Mouse (Mus musculus) heart, embryonic 16.5 days (tissue): ENCODE data around the gene Cdh18. TPM values are rescaled to one million over a fixed set of nuclear protein-coding genes. Genes with fewer than 3 reads are reported as not detected.
"Not testable (repeated sequence)": the region's sequence is repeated elsewhere in the genome, so short reads cannot be mapped to it uniquely, and the experiment has no call there.

Experiments
- ATAC-seq: fragments of 200-750 bp; cut with Nextera tagmentation; replicated peaks from 2 replicates; pipeline ENCODE4 v1.8.0; 2017; ENCODE audit warnings: moderate number of reproducible peaks; ENCODE audit not compliant: insufficient read depth, low FRiP score; ENCODE audit errors: extremely low read depth
- H3K27ac ChIP-seq: fragments of 300-500 bp; sonication (generic); 2 replicates; pipeline ENCODE4 v1.5.1; 2014; ENCODE audit warnings: mild to moderate bottlenecking, low read length, control low read depth, moderate library complexity
- H3K27me3 ChIP-seq: fragments of 300-500 bp; sonication (generic); 2 replicates; pipeline ENCODE4 v1.6.1; 2014; ENCODE audit warnings: low read length, mixed read lengths; ENCODE audit not compliant: control insufficient read depth, insufficient read depth
- H3K36me3 ChIP-seq: fragments of 300-500 bp; sonication (generic); 2 replicates; pipeline ENCODE4 v1.6.1; 2014; ENCODE audit not compliant: control insufficient read depth, insufficient read depth
- H3K4me1 ChIP-seq: fragments of 300-500 bp; sonication (generic); 2 replicates; pipeline ENCODE4 v1.6.1; 2014; ENCODE audit warnings: low read length, mixed read lengths; ENCODE audit not compliant: control insufficient read depth, insufficient read depth
- H3K4me2 ChIP-seq: fragments of 300-500 bp; sonication (generic); 2 replicates; pipeline ENCODE4 v1.6.1; 2014; ENCODE audit warnings: low read depth, mild to moderate bottlenecking, control low read depth, low read length
- H3K4me3 ChIP-seq: fragments of 300-500 bp; sonication (generic); 2 replicates; pipeline ENCODE4 v1.5.1; 2014; ENCODE audit warnings: mild to moderate bottlenecking, control low read depth, low read length
- H3K9ac ChIP-seq: fragments of 300-500 bp; sonication (generic); 2 replicates; pipeline ENCODE4 v1.6.1; 2014; ENCODE audit warnings: low read length, control low read depth
- H3K9me3 ChIP-seq: fragments of 300-500 bp; sonication (generic); replicated peaks from 2 replicates; pipeline ENCODE4 v1.6.1; 2016; ENCODE audit warnings: low read length; ENCODE audit not compliant: control insufficient read depth
- WGBS: fragments of 180-500 bp; shearing (Covaris S2); extraction: QIAGEN DNeasy Blood & Tissue Kit; methylation state at CpG from one replicate; pipeline ENCODE4 v1.1.7; 2014; 5-methylcytosine and 5-hydroxymethylcytosine counted together
- polyA plus RNA-seq: library from polyadenylated mRNA; unstranded; fragments of >200 nt; fragmentation: Nextera tagmentation; extraction: Ambion mirVana; gene quantifications from 2 replicates; pipeline ENCODE4 v1.2.1, GENCODE M21; 2015

Gene Cdh18
- polyA plus RNA-seq, 1 experiment from 2014 or later: 0.12 TPM

DNA sequence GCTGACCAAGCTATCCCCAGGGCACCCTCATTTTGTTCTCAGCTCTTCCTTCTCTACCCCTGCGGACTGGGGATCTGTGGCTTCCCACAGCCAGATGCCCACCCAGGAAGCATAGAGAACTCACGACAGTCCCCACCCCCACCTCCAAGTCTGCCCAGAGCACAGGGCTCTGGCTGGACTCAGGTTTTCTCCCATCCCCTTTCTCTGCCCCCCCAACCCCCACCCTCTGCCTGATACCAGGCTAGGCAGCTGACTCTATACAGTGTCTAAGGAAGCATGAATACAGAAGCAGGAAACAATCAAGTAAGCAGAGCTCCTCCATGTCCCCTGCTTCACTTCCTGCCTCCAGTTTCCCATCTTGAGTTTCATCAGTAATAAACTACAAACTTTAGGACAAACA lies 472.3 kb downstream of the Cdh18 start:
- no peak overlapping the region for H3K4me3 ChIP-seq
- no peaks in the 10 kb centered on the region for H3K36me3 ChIP-seq
- no peak overlapping the region for H3K27ac ChIP-seq
- H3K27me3 ChIP-seq: no peaks in the 10 kb centered on the region
- no peak overlapping the region for H3K4me2 ChIP-seq
- H3K4me1 ChIP-seq: no peaks in the 10 kb centered on the region
- 57% methylated on average over 2 of the region's 2 CpGs for WGBS
- no peak overlapping the region for H3K9ac ChIP-seq
- no peaks in the 10 kb centered on the region for H3K9me3 ChIP-seq
- no peak for ATAC-seq

GRCm38 (mm10) chr15:23022635-23023034 lies 473.8 kb downstream of the Cdh18 start:
- H3K4me1 ChIP-seq: no peaks in the 10 kb centered on the region
- no peaks in the 10 kb centered on the region for H3K27me3 ChIP-seq
- ATAC-seq: no peak
- H3K9ac ChIP-seq: no peak overlapping the region
- H3K27ac ChIP-seq: no peak overlapping the region
- no peaks in the 10 kb centered on the region for H3K36me3 ChIP-seq
- H3K4me3 ChIP-seq: no peak overlapping the region
- no peak overlapping the region for H3K4me2 ChIP-seq
- no peaks in the 10 kb centered on the region for H3K9me3 ChIP-seq

- peak overlapping the region; percentile 74 for H3K4me2 ChIP-seq
- no peak overlapping the region for H3K27ac ChIP-seq
- H3K27me3 ChIP-seq: 0 out of 2 replicates have a peak, but pooled peaks cover 2% of the 10 kb centered on the region
- peaks cover 4% of the 10 kb centered on the region for H3K4me1 ChIP-seq
- H3K9me3 ChIP-seq: no peaks in the 10 kb centered on the region
- peak; percentile 32 for ATAC-seq
- 9% methylated on average over 14 of the region's 14 CpGs for WGBS
- no peaks in the 10 kb centered on the region for H3K36me3 ChIP-seq
- H3K9ac ChIP-seq: peak overlapping the region; percentile 28
- peak overlapping the region; percentile 49 for H3K4me3 ChIP-seq
Measured at GRCm38 (mm10) chr15:23035551-23036207, 486.9 kb downstream of the Cdh18 start.

DNA sequence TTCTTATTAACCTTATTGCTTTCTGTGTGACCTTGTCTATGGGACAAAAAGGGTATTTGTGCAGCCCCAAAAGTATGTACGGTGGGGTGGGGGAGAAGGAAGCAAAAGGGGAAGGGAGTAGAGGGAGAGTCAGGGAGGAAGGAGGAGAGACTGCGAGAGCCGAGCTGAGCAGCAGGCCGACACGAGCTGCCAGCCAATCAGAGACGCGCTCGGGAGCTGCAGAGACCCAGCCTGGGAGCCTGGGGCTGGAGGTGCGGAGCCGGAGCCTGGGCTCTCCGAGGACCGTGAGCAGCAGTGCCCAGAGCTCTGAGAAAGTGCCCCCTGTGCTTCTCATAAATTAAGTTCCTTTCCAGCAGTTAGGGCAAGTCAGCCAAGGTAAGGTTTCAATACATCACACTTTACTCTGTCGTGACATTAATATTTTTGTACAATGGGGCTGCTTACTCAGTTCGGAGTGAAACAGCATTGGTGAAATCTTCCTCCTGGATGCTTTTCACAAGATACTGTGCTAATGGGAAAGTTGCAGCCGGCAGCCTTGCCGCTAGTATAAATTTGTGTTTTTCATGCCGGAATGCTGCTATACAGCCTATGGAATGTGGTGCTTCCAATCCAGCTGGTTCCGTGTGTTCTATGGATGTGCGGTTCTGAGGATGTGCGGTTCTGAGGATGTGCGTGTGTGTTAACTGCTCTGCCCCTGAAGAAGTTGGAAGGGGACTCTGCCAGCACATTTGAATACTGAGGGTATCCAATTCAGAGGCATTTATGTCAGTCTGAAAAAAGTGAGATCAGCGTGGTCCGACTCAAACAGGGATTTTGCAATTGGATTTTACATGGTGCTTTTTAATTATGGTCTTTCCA lies 487.6 kb downstream of the Cdh18 start:
- ATAC-seq: peak; percentile 95
- WGBS: 9% methylated on average over 23 of the region's 23 CpGs
- Histone ChIP-seq H3K27me3 (0 out of 2 replicates have a peak, but pooled peaks cover 2% of the 10 kb centered on the region), H3K4me2 (peak overlapping the region; percentile 74), H3K4me3 (peak overlapping the region; percentile 49), H3K36me3 (no peaks in the 10 kb centered on the region), H3K27ac (no peak overlapping the region), H3K4me1 (peaks cover 4% of the 10 kb centered on the region), H3K9me3 (no peaks in the 10 kb centered on the region), H3K9ac (peak overlapping the region; percentile 28)

DNA sequence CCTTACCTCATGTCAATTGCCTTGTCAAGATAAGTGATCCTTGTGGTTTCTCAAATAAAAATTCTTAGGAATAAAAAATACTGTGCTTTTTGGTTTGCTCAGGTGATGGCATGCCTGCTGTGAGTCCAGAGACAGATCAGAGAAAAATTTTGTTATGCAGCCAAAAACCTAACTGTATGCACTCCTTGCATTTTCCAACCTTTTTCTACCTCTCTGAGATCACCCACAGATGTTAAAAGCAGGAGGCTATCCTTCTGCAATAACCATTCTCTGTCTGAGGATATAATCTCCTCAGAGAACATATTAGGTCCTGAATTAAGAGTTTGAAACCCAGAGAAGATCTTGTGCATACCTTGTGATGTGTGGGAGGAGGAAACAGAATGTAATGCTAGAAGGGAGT lies 488.7 kb downstream of the Cdh18 start:
- Histone ChIP-seq H3K9ac (no peak overlapping the region), H3K36me3 (no peaks in the 10 kb centered on the region), H3K4me2 (no peak overlapping the region), H3K9me3 (no peaks in the 10 kb centered on the region), H3K27me3 (0 out of 2 replicates have a peak, but pooled peaks cover 2% of the 10 kb centered on the region), H3K4me3 (no peak overlapping the region), H3K27ac (no peak overlapping the region), H3K4me1 (peaks cover 4% of the 10 kb centered on the region)
- ATAC-seq: no peak

DNA sequence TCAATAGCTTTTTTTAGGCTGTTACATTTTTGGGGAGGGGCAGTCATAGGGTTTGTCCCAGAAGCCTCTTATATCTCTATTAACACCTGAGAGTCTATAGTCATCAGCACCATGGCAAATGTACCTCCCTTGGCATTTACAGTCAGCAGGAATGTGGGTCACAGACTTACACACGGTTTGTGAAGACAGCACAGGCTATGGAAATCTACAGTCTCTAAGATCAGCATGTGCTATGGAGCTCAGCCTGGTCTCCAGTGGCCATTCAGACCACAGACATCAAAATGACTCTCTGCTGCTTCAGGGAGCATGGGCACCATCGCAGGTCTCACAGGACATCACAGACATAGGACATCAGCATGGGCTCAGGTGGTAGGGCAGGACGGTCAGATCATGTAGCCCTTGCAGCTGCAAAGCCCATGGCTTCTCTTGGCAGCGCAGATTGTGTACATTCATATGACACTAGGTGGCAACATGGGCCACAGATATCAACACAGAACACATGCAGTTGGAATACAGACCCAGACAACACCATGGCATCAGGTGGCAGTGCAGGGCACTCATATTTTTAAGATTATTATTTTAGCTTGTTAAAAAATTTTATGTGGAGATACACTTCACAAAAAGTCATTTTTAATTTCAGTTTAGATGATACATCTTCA lies 497.4 kb downstream of the Cdh18 start:
- 61% methylated on average over 4 of the region's 4 CpGs for WGBS
- no peak overlapping the region for H3K27ac ChIP-seq
- no peak for ATAC-seq

DNA sequence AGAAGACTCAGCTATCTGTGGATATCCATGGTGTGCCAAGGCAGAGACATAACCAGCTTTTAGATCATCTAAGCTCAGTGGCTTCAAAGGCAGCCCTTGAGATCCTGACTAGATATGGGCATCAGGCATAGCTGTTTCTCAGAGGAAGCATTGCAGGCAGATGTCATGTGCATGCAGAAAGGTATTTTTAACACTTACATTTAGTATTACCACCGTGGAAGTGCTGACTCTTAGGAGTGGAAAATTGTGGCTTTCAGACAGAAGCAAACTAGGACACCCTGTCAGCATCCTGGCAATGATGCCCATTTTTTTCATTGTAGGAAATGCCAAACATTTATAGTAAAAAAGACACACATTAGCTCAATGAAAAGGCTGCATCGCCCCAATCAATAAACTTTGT lies 503.2 kb downstream of the Cdh18 start:
- WGBS: 61% methylated on average over 2 of the region's 2 CpGs
- no peak for ATAC-seq

More for the DNA sequence above, 497.4 kb downstream of the Cdh18 start:
- Histone ChIP-seq H3K4me1 (no peaks in the 10 kb centered on the region), H3K36me3 (no peaks in the 10 kb centered on the region), H3K4me2 (no peak overlapping the region), H3K9me3 (no peaks in the 10 kb centered on the region), H3K27me3 (no peaks in the 10 kb centered on the region), H3K4me3 (no peak overlapping the region), H3K9ac (no peak overlapping the region)

GRCm38 (mm10) chr15:23085326-23085725 lies 536.5 kb downstream of the Cdh18 start:
- H3K9me3 ChIP-seq, H3K4me1 ChIP-seq, H3K4me2 ChIP-seq, H3K27ac ChIP-seq, ATAC-seq, H3K27me3 ChIP-seq, H3K36me3 ChIP-seq, H3K9ac ChIP-seq, H3K4me3 ChIP-seq: not testable (repeated sequence)
- WGBS: 81% methylated on average over 1 of the region's 1 CpGs

More for the DNA sequence above, 503.2 kb downstream of the Cdh18 start:
- no peaks in the 10 kb centered on the region for H3K4me1 ChIP-seq
- H3K36me3 ChIP-seq: no peaks in the 10 kb centered on the region
- H3K4me3 ChIP-seq: no peak overlapping the region
- no peak overlapping the region for H3K9ac ChIP-seq
- no peak overlapping the region for H3K27ac ChIP-seq
- H3K27me3 ChIP-seq: no peaks in the 10 kb centered on the region
- H3K9me3 ChIP-seq: no peaks in the 10 kb centered on the region
- no peak overlapping the region for H3K4me2 ChIP-seq

- Histone ChIP-seq H3K36me3 (no peaks in the 10 kb centered on the region), H3K9ac (no peak overlapping the region), H3K4me3 (no peak overlapping the region), H3K9me3 (no peaks in the 10 kb centered on the region), H3K27me3 (no peaks in the 10 kb centered on the region), H3K27ac (no peak overlapping the region), H3K4me1 (no peaks in the 10 kb centered on the region), H3K4me2 (no peak overlapping the region)
- no peak for ATAC-seq
- WGBS: 74% methylated on average over 2 of the region's 2 CpGs
Measured at GRCm38 (mm10) chr15:23087535-23087934, 538.7 kb downstream of the Cdh18 start.
